Mouse (Mus musculus) ES-Bruce4 (cell line): Measurements from ENCODE around the gene Cemip2. TPM values are rescaled to one million over a fixed set of nuclear protein-coding genes. Genes with fewer than 3 reads are reported as not detected.

Experiments
- H3K27ac ChIP-seq: 2 replicates; pipeline ENCODE4 v1.5.1; 2012; ENCODE audit warnings: low read length, inconsistent platforms; ENCODE audit not compliant: insufficient read depth
- H3K27me3 ChIP-seq: 2 replicates; pipeline ENCODE4 v1.6.1; 2012; ENCODE audit warnings: mild to moderate bottlenecking, low read length, inconsistent platforms; ENCODE audit not compliant: control insufficient read depth, poor library complexity, insufficient read depth, severe bottlenecking
- H3K36me3 ChIP-seq: 2 replicates; pipeline ENCODE4 v1.6.1; 2012; ENCODE audit warnings: inconsistent platforms, mild to moderate bottlenecking, low read length, moderate library complexity; ENCODE audit not compliant: control insufficient read depth, poor library complexity, insufficient read depth, severe bottlenecking
- H3K4me1 ChIP-seq: one replicate; pipeline ENCODE4 v1.8.1; 2011; ENCODE audit warnings: low read length; ENCODE audit not compliant: control insufficient read depth, insufficient read depth
- H3K4me3 ChIP-seq: 2 replicates; pipeline ENCODE4 v1.5.1; 2011; ENCODE audit warnings: low read depth, mild to moderate bottlenecking, low read length
- H3K9ac ChIP-seq: 2 replicates; pipeline ENCODE4 v1.6.1; 2012; ENCODE audit warnings: low read depth, mild to moderate bottlenecking, inconsistent platforms; ENCODE audit not compliant: poor library complexity, severe bottlenecking
- H3K9me3 ChIP-seq: replicated peaks from 2 replicates; pipeline ENCODE4 v1.6.1; 2012; ENCODE audit warnings: mild to moderate bottlenecking, low read length, inconsistent platforms; ENCODE audit not compliant: control insufficient read depth, poor library complexity, insufficient read depth, severe bottlenecking
- CTCF ChIP-seq: IDR thresholded peaks from one replicate; pipeline ENCODE4 v1.8.1; 2011; ENCODE audit warnings: low read depth, low read length
- EP300 ChIP-seq: IDR thresholded peaks from 2 replicates; pipeline ENCODE4 v1.6.1; 2011; ENCODE audit warnings: low read depth, low read length; ENCODE audit not compliant: insufficient read depth
- POLR2A ChIP-seq: IDR thresholded peaks from one replicate; pipeline ENCODE4 v1.8.1; 2011; ENCODE audit warnings: low read length; ENCODE audit not compliant: insufficient read depth
- polyA plus RNA-seq: library from polyadenylated mRNA; stranded (reverse); fragments of >200 nt; gene quantifications from 2 replicates; pipeline ENCODE4 v1.2.4, GENCODE M21; 2011; ENCODE audit warnings: low read depth; ENCODE audit not compliant: missing spikeins, insufficient read depth, insufficient read length

Gene Cemip2
- polyA plus RNA-seq, 1 experiment: 43.1 TPM

DNA sequence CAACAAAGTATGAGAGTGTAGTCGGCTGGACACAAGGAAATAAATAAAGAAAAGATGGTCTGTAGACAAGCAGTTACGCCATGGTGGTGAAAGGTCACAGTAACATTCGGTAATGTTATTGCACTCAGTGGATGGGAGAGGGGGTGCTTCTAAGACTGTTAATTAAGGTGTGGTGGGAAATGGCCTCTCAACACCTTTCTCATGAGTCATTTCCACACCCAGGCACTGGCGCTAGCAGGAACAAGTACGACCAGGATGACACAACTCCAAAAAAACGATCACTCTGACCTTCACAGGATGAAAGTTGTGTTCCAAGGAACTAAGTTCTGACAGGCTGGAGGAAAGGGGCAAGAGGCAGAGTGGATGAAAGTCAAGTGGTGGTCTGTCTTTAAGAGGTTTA is 4.5 kb upstream of the Cemip2 start:
- no peak overlapping the region for H3K4me3 ChIP-seq
- H3K9ac ChIP-seq: no peak overlapping the region
- H3K27me3 ChIP-seq: no peaks in the 10 kb centered on the region
- TF ChIP-seq EP300 (no peak), CTCF (no peak), POLR2A (no peak)
- no peak overlapping the region for H3K27ac ChIP-seq
- no peaks in the 10 kb centered on the region for H3K9me3 ChIP-seq
- no peaks in the 10 kb centered on the region for H3K36me3 ChIP-seq
- no peaks in the 10 kb centered on the region for H3K4me1 ChIP-seq

DNA sequence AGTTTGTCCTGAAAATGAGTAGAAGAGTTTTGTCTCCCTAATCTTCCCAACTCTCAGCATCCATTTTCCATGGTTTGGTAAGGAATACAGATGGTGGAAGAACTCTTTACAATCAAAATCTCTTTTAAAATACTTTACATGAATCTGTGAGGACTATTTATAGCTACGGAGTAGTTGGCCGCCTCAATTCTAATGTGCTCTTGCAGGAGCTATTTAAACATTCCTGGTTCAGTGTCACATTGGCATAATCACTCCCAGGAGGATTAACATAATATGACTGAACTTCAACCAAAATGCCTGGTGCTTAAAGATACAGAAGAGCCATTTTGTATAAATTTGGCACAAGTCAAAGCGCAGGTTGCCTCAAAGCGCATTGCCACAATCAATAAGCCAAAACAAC is 2.5 kb upstream of the Cemip2 start:
- TF ChIP-seq EP300 (no peak), CTCF (no peak), POLR2A (no peak)
- no peaks in the 10 kb centered on the region for H3K27me3 ChIP-seq
- H3K4me1 ChIP-seq: no peaks in the 10 kb centered on the region
- H3K27ac ChIP-seq: no peak overlapping the region
- no peak overlapping the region for H3K4me3 ChIP-seq
- H3K36me3 ChIP-seq: no peaks in the 10 kb centered on the region
- H3K9me3 ChIP-seq: no peaks in the 10 kb centered on the region
- H3K9ac ChIP-seq: no peak overlapping the region

DNA sequence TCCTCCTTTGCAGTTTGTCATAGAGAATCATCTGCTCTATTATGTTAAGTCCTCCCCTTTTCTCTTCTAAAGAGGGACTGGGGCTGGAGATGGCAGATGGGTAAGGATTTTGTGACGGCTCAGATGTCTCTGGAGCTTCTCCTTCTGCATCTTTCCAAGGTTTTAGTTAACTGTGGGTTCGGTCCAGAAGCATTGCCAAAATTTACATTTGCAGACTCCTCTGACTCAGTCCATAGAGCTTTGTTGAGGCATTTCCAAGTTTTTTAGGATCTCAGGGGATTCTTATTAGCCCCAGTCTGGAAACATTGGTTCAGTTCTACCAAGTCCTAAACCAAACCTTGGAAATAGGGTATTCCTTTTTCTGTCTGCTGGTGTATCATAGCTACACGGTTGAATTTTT is 1.5 kb upstream of the Cemip2 start:
- H3K4me1 ChIP-seq: no peaks in the 10 kb centered on the region
- TF ChIP-seq POLR2A (no peak), CTCF (no peak), EP300 (no peak)
- no peaks in the 10 kb centered on the region for H3K27me3 ChIP-seq
- no peak overlapping the region for H3K27ac ChIP-seq
- H3K9ac ChIP-seq: no peak overlapping the region
- H3K36me3 ChIP-seq: no peaks in the 10 kb centered on the region
- no peaks in the 10 kb centered on the region for H3K9me3 ChIP-seq
- no peak overlapping the region for H3K4me3 ChIP-seq

DNA sequence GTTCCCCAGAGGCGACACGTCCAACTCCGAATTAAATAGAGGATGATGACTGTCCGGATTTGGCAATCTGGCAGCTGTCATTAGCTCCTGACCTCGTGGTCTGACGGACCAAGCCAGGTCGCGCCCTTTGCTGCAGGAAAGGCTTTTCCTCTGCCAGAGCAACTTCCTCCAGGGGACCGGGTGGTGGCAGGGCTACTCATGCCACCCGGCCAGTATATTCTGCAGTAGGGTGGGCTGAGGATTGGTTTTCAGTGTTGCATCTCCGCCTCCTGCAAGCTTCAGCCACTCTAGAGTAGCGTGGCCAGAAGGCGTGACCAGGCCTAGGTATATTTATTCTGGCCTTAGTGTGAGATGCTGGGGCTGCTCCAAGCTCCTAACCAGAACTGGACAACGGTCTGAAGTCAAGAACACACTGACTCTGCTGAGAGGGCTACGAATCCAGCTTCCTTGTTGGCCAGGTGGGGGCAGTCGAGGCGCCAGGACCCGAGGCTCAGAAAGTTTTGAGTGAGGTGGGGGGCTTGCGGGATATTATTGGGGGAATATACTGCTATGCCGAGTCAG is 891 bp upstream of the Cemip2 start:
- H3K27ac ChIP-seq: no peak overlapping the region
- TF ChIP-seq EP300: no peak
- TF ChIP-seq CTCF: peak; percentile 58
- no peak for TF ChIP-seq POLR2A
- H3K4me1 ChIP-seq: no peaks in the 10 kb centered on the region

DNA sequence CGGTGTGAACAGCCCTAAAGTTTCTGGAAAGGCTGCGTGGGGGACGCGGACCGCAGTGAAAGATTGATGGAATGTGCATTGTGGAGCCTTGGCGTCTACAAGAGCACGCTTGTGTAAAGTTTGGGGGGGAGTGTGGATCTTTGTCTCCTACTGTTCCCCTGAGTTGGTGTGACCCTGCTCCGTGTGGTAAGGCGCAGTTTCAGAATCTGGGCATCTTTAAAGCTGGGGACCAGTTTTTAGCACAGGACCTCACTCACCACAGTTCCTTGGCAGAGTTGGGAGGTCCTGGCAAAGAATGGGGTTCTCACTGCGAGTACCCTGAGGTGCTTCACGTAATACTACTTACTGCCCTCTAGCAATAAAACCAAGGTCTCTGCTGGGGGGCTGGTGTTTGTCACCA is 964 bp downstream of the Cemip2 start:
- H3K36me3 ChIP-seq: no peaks in the 10 kb centered on the region
- no peak for TF ChIP-seq EP300
- TF ChIP-seq CTCF: no peak
- no peak for TF ChIP-seq POLR2A
- no peak overlapping the region for H3K27ac ChIP-seq
- H3K27me3 ChIP-seq: no peaks in the 10 kb centered on the region
- peak overlapping the region; percentile 91 for H3K4me3 ChIP-seq
- peak overlapping the region; percentile 87 for H3K9ac ChIP-seq
- H3K9me3 ChIP-seq: no peaks in the 10 kb centered on the region
- H3K4me1 ChIP-seq: peaks cover 1% of the 10 kb centered on the region

More for the DNA sequence above, 891 bp upstream of the Cemip2 start:
- 0 out of 2 replicates have a peak overlapping the region, but pooled peaks have one; percentile 52 for H3K4me3 ChIP-seq
- H3K9ac ChIP-seq: 0 out of 2 replicates have a peak overlapping the region, but pooled peaks have one; percentile 32
- no peaks in the 10 kb centered on the region for H3K9me3 ChIP-seq
- no peaks in the 10 kb centered on the region for H3K36me3 ChIP-seq
- no peaks in the 10 kb centered on the region for H3K27me3 ChIP-seq

DNA sequence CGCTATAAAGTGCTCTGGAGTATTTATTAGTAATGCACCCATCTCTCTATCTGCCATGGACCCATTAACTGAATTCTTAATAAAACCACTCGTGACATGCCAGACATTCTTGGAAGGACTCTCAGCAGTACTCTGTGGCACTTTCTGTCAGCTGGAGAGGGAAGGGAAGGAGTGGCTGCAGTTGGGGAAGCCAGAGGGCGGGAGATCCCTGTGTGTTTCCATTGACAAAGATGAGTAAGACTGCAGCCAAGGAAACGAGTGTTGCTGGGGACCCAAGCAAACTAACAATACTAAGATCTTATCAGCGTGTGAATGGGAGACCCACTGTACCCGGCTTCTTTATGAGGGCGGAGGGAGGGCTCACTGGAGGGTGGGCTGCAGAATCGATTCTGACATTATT is 2.5 kb downstream of the Cemip2 start:
- H3K9ac ChIP-seq: no peak overlapping the region
- peaks cover 2% of the 10 kb centered on the region for H3K4me1 ChIP-seq
- no peak overlapping the region for H3K27ac ChIP-seq
- no peaks in the 10 kb centered on the region for H3K9me3 ChIP-seq
- no peaks in the 10 kb centered on the region for H3K36me3 ChIP-seq
- peak overlapping the region; percentile 36 for H3K4me3 ChIP-seq
- H3K27me3 ChIP-seq: no peaks in the 10 kb centered on the region
- TF ChIP-seq EP300: 0 out of 2 replicates have a peak, but pooled peaks have one; percentile 5
- TF ChIP-seq POLR2A: no peak
